9 mouse cellular contexts compared by ENCODE assay signal in genomic region chr11:98497388-98498288, GRCm38 (mm10). TPM values are rescaled to one million over a fixed set of nuclear protein-coding genes. Genes with fewer than 3 reads are reported as not detected.
DNase-seq lines count a peak whose midpoint lies in the region; ATAC-seq and TF ChIP-seq lines count a peak whose summit lies in the region.
"Had no signal": no experiment of that assay in that cellular context is flagged by ENCODE, and none has a peak within 500 bp of the region (broad histone marks: within the 10 kb centered on the region; RNA-seq: fewer than 3 reads in every experiment).

No protein-coding gene starts in this region.

- no peaks in the 10 kb centered on the region for H3K4me1 ChIP-seq in lung, adult 2 months (ENCODE audit: control insufficient read depth, insufficient read depth, low read length)

- no peak for TF ChIP-seq CTCF in lung, adult 2 months (IDR thresholded peaks at IDR 0.05; ENCODE audit: insufficient read depth, low read length)

- 44% methylated on average over 22 of the region's 22 CpGs for WGBS in lung, adult 2 months

- TF ChIP-seq POLR2A in lung, adult 2 months (IDR thresholded peaks at IDR 0.05; ENCODE audit: borderline replicate concordance, extremely low read depth, low read depth, low read length): no peak

- ATAC-seq in inflammation-experienced regulatory T-cells, adult 6 months: peak; percentile 85

- H3K4me3 ChIP-seq in lung, adult 2 months (replicated peaks; ENCODE audit: extremely low read depth, low read depth, low read length): no peak overlapping the region

- DNase-seq in lung, postnatal 36 days: peak; percentile 23
- no peak for DNase-seq in lung, adult 2 months
- DNase-seq in embryo, embryonic 10.5 days (ENCODE audit: low spot score): peak; percentile 59
- DNase-seq in thymus, postnatal 0 days (ENCODE audit: low spot score): peak; percentile 74
- DNase-seq in cerebellum, postnatal 10 days: no peak
- no peak for DNase-seq in right cerebral cortex, adult 2 months (ENCODE audit: low spot score in 2 of 2)
- DNase-seq in left cerebral cortex, adult 8-10 months (ENCODE audit: low spot score in 2 of 2): no peak

RNA-seq across cellular contexts. Expression of gene Ikzf3, which starts 48.2 kb away (rescaled TPM):
- polyA plus RNA-seq in lung, adult 2 months (2012; rRNA removed): 6.4 and 10.1 TPM in 2 replicates
- polyA plus RNA-seq in inflammation-experienced regulatory T-cells, adult 6 months (2017; shearing (Covaris generic)): 100 to 1,000 TPM in 1 of 3 experiments, 10 to 100 TPM in 2; 75.8 to 102 (median 78.8) TPM
- polyA plus RNA-seq in thymus, postnatal 0 days (2015; fragmentation: Nextera tagmentation; extraction: Ambion mirVana): 42.6 and 59.5 TPM in 2 replicates
- total RNA-seq in left cerebral cortex, adult 8-10 months (2022): under 1 TPM; 0.23 to 0.76 (median 0.52) TPM

RNA-seq across cellular contexts. Expression of gene Grb7, which starts 51.4 kb away (rescaled TPM):
- polyA plus RNA-seq in lung, adult 2 months (2012; rRNA removed): 48.0 and 48.9 TPM in 2 replicates
- 1 to 10 TPM; 1.2 to 3.1 (median 2.1) TPM for polyA plus RNA-seq in inflammation-experienced regulatory T-cells, adult 6 months (2017; shearing (Covaris generic))
- polyA plus RNA-seq in thymus, postnatal 0 days (2015; fragmentation: Nextera tagmentation; extraction: Ambion mirVana): 3.7 and 4.5 TPM in 2 replicates
- total RNA-seq in left cerebral cortex, adult 8-10 months (2022): 1 to 10 TPM; 3.6 to 5.1 (median 4.7) TPM

RNA-seq across cellular contexts. Expression of gene Zpbp2, which starts 53.3 kb away (rescaled TPM):
- polyA plus RNA-seq in lung, adult 2 months (2012; rRNA removed): 0.34 TPM in 1 of 2 replicates, not detected in the other
- 1 to 10 TPM; 3.4 to 5.0 (median 4.3) TPM for polyA plus RNA-seq in inflammation-experienced regulatory T-cells, adult 6 months (2017; shearing (Covaris generic))
- polyA plus RNA-seq in thymus, postnatal 0 days (2015; fragmentation: Nextera tagmentation; extraction: Ambion mirVana): 2.3 and 2.4 TPM in 2 replicates
- total RNA-seq in left cerebral cortex, adult 8-10 months (2022): not detected
- total RNA-seq: left cerebral cortex, postnatal 10 days had no signal

RNA-seq across cellular contexts. Expression of gene Mien1, which starts 58.8 kb away (rescaled TPM):
- polyA plus RNA-seq in lung, adult 2 months (2012; rRNA removed): 44.8 and 58.0 TPM in 2 replicates
- polyA plus RNA-seq in inflammation-experienced regulatory T-cells, adult 6 months (2017; shearing (Covaris generic)): 100 to 1,000 TPM; 148 to 198 (median 167) TPM
- polyA plus RNA-seq in thymus, postnatal 0 days (2015; fragmentation: Nextera tagmentation; extraction: Ambion mirVana): 227 and 241 TPM in 2 replicates
- total RNA-seq in left cerebral cortex, adult 8-10 months (2022): 100 to 1,000 TPM in 2 of 4 experiments, 10 to 100 TPM in 2; 93.7 to 114 (median 102) TPM

Comparison
In these comparisons a context has a peak if more than half of its experiments do, and no peak if none do; other contexts are left out.
1. DNase-seq: peak in lung, postnatal 36 days (single experiment), embryo, embryonic 10.5 days (single experiment) and thymus, postnatal 0 days (single experiment); none in lung, adult 2 months (single experiment), cerebellum, postnatal 10 days (0 of 2), right cerebral cortex, adult 2 months (0 of 2) and left cerebral cortex, adult 8-10 months (0 of 2).